Mouse (Mus musculus): ENCODE measurements around the gene Kcna2.

The Kcna2 gene

DNA sequence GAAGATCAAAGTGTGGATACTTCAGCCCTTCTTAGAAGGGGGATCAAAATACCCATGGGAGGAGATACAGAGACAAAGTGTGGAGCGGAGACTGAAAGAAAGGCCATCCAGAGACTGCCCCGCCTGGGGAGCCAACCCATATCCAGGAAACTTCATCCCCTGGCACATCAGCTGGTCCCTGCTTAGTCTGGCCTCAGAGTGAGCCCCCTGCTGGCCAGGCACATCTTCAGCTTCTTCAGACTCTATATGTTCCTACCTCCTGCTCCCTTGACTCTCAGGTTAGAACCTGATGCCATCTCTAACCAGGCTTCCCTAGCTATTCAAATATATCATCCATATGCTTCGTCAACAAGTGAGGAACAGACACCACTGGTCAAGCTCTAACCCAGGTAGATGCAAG lies 48.1 kb downstream of the Kcna2 start:
- intact Hi-C loops (cut with DNase I), result loop anchor here (1.0 kb wide), 1 partner anchor 55 kb away; no protein-coding TSS in a partner anchor

DNA sequence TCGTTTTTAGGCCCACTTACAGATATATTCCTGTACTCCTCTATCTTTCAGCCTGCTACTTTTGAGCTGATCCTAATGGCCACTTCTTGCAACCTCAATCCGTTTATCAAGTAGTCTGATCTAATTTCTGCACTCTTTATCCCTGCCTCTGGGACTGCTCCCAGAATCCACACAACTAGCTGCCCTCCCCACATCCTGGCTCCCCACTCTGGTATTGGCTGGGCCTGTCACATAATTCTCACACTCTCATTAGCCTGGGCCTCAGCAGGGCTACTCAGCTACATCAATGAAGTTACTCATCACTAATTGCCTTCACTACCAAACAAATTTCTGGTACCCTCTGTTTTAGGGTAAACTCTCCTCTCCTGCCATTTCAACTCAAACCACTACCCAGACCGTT lies 49.5 kb downstream of the Kcna2 start:
- intact Hi-C loops (cut with DNase I), result no loop called here

DNA sequence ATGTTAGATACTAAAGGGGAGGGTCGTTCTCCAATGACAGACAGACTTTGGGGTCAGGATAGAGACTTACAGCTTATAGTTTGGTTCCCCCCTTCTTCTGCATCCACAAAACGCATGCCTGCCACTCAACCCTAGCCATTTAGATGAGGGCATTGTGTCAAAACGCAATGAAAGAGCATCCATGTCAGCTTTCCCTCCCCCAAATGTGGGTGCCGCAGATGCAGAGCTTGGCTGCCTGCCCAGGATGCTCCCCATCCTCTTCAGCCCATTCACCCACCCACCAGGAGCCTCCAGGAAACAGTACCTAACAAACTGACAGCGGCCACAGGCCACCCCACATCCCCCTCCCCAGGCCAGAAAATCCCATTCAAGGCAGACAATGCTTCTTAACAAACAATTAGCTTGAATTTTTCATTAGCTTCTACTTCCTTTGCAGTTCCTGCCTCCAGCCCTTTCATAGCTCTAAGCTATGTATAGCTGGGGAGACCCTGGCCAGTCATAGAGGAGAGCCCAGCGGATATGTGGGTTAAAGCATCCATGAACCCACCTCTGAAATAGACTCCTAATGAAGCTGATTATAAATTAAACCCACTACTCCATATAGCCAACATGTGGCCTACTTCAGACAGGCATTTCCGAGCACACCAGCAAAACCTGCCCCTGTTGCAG lies 50.1 kb downstream of the Kcna2 start:
- intact Hi-C loops (cut with DNase I), result no loop called here

DNA sequence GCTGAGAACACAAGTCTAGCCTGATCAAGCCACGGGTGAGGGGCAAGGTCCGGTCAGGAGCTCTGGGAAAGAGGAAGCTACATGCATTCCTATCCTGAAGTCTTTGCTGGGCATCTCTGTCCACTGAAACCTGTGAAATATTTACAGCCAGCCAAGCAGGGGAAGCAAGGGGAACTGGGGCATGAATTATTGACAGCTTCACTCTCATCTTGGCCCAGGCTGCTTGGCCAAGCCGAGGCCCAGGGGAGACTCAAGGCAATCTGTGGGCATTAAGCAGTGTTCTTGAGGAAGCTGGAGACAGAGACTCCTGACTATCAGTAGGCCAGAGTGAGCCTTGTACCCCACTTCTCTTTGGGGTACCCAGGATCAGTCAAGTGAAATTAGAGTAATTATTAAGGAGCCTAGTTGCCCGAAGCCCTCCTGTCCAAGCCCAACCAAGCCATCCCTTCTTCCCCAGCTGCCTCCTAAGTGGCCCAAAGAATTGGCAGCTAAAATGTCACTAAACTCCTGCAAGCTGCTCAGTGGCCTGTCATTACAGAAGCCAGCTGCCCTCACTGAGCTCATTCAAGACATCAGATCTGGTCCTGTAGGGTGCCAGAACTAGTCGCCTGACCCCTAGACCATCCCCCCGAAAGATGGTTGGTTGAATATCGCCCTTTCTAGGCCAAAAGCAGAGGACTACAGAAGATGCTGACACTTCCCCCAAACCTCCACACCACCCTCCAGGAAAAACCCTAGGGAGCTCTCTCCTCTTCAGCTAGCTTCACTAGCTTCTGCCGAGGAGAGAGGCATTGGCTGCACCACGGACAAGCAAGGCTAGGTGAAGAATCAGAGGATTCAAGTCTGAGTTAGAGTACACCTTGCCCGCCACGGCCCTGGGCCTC lies 53.1 kb downstream of the Kcna2 start:
- intact Hi-C loops (cut with DNase I), result no loop called here

DNA sequence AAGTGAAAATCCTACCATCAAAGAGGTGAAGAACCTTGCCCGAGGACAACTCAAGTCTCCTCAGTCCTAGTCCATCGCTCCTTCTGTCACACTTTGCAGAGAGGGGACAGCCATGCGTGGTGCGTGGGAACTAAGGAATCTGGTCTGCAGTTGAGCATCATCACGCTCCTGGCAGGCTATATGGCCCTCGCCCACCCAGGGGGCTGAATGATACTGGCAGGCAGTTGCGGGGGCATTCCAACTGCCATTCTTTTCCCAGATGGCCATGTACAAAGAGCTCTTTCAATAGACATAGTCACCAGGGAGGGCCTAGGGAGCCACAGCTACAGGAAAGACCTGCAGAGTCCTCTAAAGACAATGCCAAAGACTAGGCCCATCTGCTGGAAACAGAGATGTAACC lies 57.9 kb downstream of the Kcna2 start:
- intact Hi-C loops (cut with DNase I), result no loop called here

DNA sequence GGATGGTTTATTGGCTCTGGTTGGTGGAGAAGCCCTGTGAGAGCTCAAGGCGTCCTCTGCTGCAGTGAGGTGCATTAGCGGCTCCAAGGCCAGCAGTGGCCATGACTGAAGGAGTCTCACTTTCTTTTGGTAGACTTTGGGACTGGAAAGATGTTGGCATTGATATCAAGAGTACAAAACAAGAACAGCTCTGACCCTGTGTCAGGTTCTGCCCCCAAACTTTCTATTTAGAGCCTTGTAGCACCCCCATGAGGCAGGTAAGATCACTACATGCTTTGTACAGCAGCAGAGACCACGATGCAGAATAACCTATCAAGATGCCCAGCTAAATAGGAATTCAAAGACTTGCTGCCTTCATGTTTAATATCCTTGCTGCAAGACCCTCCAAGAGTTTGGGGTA lies 58.5 kb downstream of the Kcna2 start:
- intact Hi-C loops (cut with DNase I), result no loop called here

DNA sequence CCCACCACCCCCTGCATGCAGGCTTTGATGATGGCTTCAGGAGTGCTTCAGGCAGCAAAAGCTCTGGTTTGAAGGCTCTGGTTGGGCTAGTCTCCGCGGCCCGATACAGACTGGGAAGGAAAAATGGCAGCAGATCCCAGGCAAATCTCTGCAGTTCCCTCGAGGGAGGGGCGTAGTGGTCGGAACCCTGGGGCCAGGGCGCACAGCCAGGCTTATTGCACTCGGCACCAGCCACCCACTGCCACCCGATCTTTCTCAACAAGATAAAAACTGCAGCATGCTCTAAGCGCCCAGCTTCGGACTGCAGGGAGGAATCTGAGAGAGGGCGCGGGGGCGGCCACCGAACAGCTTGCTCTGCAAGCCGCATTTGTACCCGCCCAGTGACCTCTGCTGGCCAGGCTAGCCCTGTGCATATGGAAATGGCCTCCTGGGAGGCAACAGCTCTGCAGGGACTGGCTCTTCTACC lies 58.9 kb downstream of the Kcna2 start:
- intact Hi-C loops (cut with DNase I), result no loop called here

DNA sequence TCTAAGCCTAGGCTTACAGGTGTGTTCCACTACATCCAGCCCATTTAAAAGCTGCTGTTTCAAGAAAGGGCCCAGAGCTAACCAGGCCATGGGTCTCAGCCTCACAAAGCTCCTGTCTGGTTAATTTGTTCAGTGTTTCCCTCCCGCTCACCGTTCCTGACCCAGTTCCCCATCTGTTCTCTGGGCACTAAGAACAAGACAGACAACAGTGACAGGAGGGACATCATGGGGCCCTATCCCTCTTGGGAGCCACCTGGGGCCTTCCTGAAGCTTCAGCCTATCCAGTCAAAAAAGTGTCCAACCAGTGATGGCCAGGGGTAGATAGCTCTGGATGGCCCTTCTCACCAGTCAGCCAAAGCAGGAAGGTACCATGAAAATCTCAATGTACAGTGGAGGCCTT lies 61.8 kb downstream of the Kcna2 start:
- intact Hi-C loops (cut with DNase I), result no loop called here
